Mouse (Mus musculus) fat pad, adult 2 months (tissue): ENCODE measurements around the gene Hgfac.

ENCODE experiments used
- DNase-seq: peaks from one replicate; pipeline ENCODE4 v3.0.0-alpha.2; 2011; ENCODE audit warnings: low read depth, low spot score; ENCODE audit errors: extremely low read depth

The Hgfac gene

DNA sequence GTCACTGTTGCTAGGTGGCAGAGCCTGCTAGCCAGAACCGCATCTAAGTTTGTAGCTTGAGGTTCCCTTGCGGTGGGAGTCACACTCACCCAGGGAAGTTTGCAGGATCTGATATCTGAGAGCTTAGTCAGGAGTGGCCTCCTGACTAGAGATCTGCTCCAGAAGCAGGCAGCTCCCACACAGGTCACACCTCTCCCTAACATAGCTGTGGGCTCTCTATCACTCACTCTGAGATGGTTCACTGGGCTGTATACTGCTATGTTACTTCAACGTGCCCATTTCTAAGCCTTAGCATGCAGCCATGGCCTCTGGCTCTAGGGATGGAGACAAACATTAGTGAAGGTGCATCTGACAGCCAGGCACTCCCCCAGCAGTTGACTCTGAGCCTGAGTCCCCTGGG, 50.3 kb downstream of the Hgfac start:
- DNase-seq, result no peak
